Mouse (Mus musculus): ENCODE measurements at regions not wholly inside any gene's neighbourhood (a gene's known extent, or its start where the extent isn't known, plus 50 kb on each side); places are given as distances from the start of the nearest gene placed in this dataset.

- WGBS: 21% methylated on average over 13 of the region's 13 CpGs
- H3K4me3 ChIP-seq: no peak overlapping the region
- H3K27ac ChIP-seq (replicated peaks): no peak overlapping the region
- no peak overlapping the region for H3K4me2 ChIP-seq (replicated peaks)
- H3K36me3 ChIP-seq: no peaks in the 10 kb centered on the region
- ATAC-seq (replicated peaks): no peak
- H3K9ac ChIP-seq (replicated peaks): no peak overlapping the region
- no peaks in the 10 kb centered on the region for H3K9me3 ChIP-seq
- no peaks in the 10 kb centered on the region for H3K27me3 ChIP-seq
- H3K4me1 ChIP-seq: no peaks in the 10 kb centered on the region
These were observed 86.9 kb downstream of the Inhbb start for GRCm38 (mm10) chr1:119335171-119335570.

GRCm38 (mm10) chr1:119330751-119331326 lies 91.2 kb downstream of the Inhbb start:
- Histone ChIP-seq H3K4me2 (replicated peaks) (no peak overlapping the region), H3K27ac (replicated peaks) (peak overlapping the region; percentile 94; the same call in 1 of the 2 replicates), H3K9ac (replicated peaks) (no peak overlapping the region), H3K36me3 (no peaks in the 10 kb centered on the region), H3K27me3 (no peaks in the 10 kb centered on the region), H3K4me1 (peaks cover 12% of the 10 kb centered on the region), H3K9me3 (no peaks in the 10 kb centered on the region), H3K4me3 (no peak overlapping the region)
- whole genome bisulfite sequencing: 68% methylated on average over 4 of the region's 4 CpGs
- ATAC-seq (replicated peaks): no peak

GRCm38 (mm10) chr1:119329693-119330434 lies 92.2 kb downstream of the Inhbb start:
- 14% methylated on average over 7 of the region's 7 CpGs for WGBS
- no peak overlapping the region for H3K4me2 ChIP-seq (replicated peaks)
- H3K27me3 ChIP-seq: no peaks in the 10 kb centered on the region
- ATAC-seq (replicated peaks): peak; percentile 71
- no peak overlapping the region for H3K9ac ChIP-seq (replicated peaks)
- peak overlapping the region; percentile 94 for H3K27ac ChIP-seq (replicated peaks)
- H3K4me1 ChIP-seq: peaks cover 12% of the 10 kb centered on the region
- no peak overlapping the region for H3K4me3 ChIP-seq
- H3K36me3 ChIP-seq: no peaks in the 10 kb centered on the region
- no peaks in the 10 kb centered on the region for H3K9me3 ChIP-seq

GRCm38 (mm10) chr1:119328921-119329692 lies 92.9 kb downstream of the Inhbb start:
- Histone ChIP-seq H3K27me3 (no peaks in the 10 kb centered on the region), H3K9me3 (no peaks in the 10 kb centered on the region), H3K4me3 (no peak overlapping the region), H3K9ac (replicated peaks) (no peak overlapping the region; the same call in 1 of the 2 replicates), H3K4me1 (peaks cover 12% of the 10 kb centered on the region), H3K27ac (replicated peaks) (peak overlapping the region; percentile 94), H3K4me2 (replicated peaks) (0 out of 2 replicates have a peak overlapping the region, but pooled peaks have one; percentile 22), H3K36me3 (no peaks in the 10 kb centered on the region)
- WGBS: 3% methylated on average over 15 of the region's 15 CpGs
- ATAC-seq (replicated peaks): peak; percentile 90

- no peak for ATAC-seq (replicated peaks)
- H3K36me3 ChIP-seq: no peaks in the 10 kb centered on the region
- no peaks in the 10 kb centered on the region for H3K27me3 ChIP-seq
- 64% methylated on average over 8 of the region's 8 CpGs for WGBS
- H3K9me3 ChIP-seq: no peaks in the 10 kb centered on the region
- no peak overlapping the region for H3K27ac ChIP-seq (replicated peaks)
- H3K9ac ChIP-seq (replicated peaks): no peak overlapping the region
- peaks cover 7% of the 10 kb centered on the region for H3K4me1 ChIP-seq
- H3K4me3 ChIP-seq: no peak overlapping the region
- no peak overlapping the region for H3K4me2 ChIP-seq (replicated peaks)
These were observed 97.5 kb downstream of the Inhbb start for GRCm38 (mm10) chr1:119324551-119324950.

- no peak overlapping the region for H3K9ac ChIP-seq (replicated peaks)
- no peak overlapping the region for H3K4me3 ChIP-seq
- no peak for ATAC-seq (replicated peaks)
- no peaks in the 10 kb centered on the region for H3K27me3 ChIP-seq
- 82% methylated on average over 10 of the region's 10 CpGs for WGBS
- H3K36me3 ChIP-seq: no peaks in the 10 kb centered on the region
- no peak overlapping the region for H3K27ac ChIP-seq (replicated peaks)
- no peaks in the 10 kb centered on the region for H3K9me3 ChIP-seq
- H3K4me2 ChIP-seq (replicated peaks): no peak overlapping the region
- H3K4me1 ChIP-seq: no peaks in the 10 kb centered on the region
These were observed 99.6 kb downstream of the Inhbb start for GRCm38 (mm10) chr1:119322279-119322995.

DNA sequence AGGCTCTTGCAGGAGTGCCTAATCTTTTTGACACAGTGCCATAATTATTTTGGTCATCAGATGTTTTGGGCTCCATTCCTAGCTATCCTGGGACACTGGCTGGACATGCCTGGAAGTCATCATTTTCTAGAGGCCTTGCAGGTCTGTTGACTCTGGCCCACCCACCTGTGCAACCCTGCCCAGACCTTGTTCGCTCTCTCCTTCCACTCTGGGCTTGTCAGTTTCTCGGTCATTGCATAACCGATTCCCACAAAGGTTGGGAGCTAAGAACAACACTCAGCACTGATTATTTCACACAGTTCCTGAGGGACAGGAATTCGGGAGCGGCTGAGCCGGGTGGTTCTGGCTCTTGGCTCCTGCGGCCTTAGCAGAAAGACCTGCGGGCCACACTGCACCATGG lies 100.2 kb downstream of the Inhbb start:
- Histone ChIP-seq H3K4me3 (no peak overlapping the region), H3K9ac (replicated peaks) (no peak overlapping the region), H3K9me3 (no peaks in the 10 kb centered on the region)

GRCm38 (mm10) chr1:119317006-119317405 lies 105.0 kb downstream of the Inhbb start:
- Histone ChIP-seq H3K4me2 (replicated peaks) (no peak overlapping the region), H3K36me3 (no peaks in the 10 kb centered on the region), H3K9ac (replicated peaks) (no peak overlapping the region), H3K9me3 (no peaks in the 10 kb centered on the region), H3K27me3 (no peaks in the 10 kb centered on the region), H3K4me1 (no peaks in the 10 kb centered on the region), H3K4me3 (no peak overlapping the region), H3K27ac (replicated peaks) (no peak overlapping the region)
- WGBS: 86% methylated on average over 4 of the region's 4 CpGs
- no peak for ATAC-seq (replicated peaks)

More for the DNA sequence above, 100.2 kb downstream of the Inhbb start:
- no peaks in the 10 kb centered on the region for H3K27me3 ChIP-seq
- ATAC-seq (replicated peaks): no peak
- no peak overlapping the region for H3K27ac ChIP-seq (replicated peaks)
- H3K4me2 ChIP-seq (replicated peaks): no peak overlapping the region
- 91% methylated on average over 8 of the region's 8 CpGs for WGBS
- no peaks in the 10 kb centered on the region for H3K36me3 ChIP-seq
- H3K4me1 ChIP-seq: no peaks in the 10 kb centered on the region

GRCm38 (mm10) chr1:119308719-119309365 lies 113.2 kb downstream of the Inhbb start:
- Histone ChIP-seq H3K9ac (replicated peaks) (no peak overlapping the region), H3K4me1 (peaks cover 5% of the 10 kb centered on the region; the same call in 1 of the 2 replicates), H3K9me3 (no peaks in the 10 kb centered on the region), H3K4me2 (replicated peaks) (no peak overlapping the region), H3K27me3 (no peaks in the 10 kb centered on the region), H3K4me3 (no peak overlapping the region), H3K27ac (replicated peaks) (no peak overlapping the region), H3K36me3 (no peaks in the 10 kb centered on the region)
- ATAC-seq (replicated peaks): peak; percentile 48; the same call in 1 of the 2 replicates
- WGBS: 66% methylated on average over 9 of the region's 9 CpGs

GRCm38 (mm10) chr1:119305315-119305976 lies 116.6 kb downstream of the Inhbb start:
- H3K4me3 ChIP-seq: no peak overlapping the region
- H3K4me1 ChIP-seq: peaks cover 5% of the 10 kb centered on the region; the same call in 1 of the 2 replicates
- 4% methylated on average over 13 of the region's 13 CpGs for WGBS
- no peak overlapping the region for H3K9ac ChIP-seq (replicated peaks)
- no peaks in the 10 kb centered on the region for H3K36me3 ChIP-seq
- H3K4me2 ChIP-seq (replicated peaks): no peak overlapping the region
- no peaks in the 10 kb centered on the region for H3K9me3 ChIP-seq
- H3K27me3 ChIP-seq: no peaks in the 10 kb centered on the region
- peak; percentile 36; the same call in 1 of the 2 replicates for ATAC-seq (replicated peaks)
- H3K27ac ChIP-seq (replicated peaks): no peak overlapping the region

GRCm38 (mm10) chr1:119304470-119304980 lies 117.5 kb downstream of the Inhbb start:
- Histone ChIP-seq H3K4me3 (no peak overlapping the region), H3K4me1 (peaks cover 5% of the 10 kb centered on the region; the same call in 1 of the 2 replicates), H3K9me3 (no peaks in the 10 kb centered on the region), H3K9ac (replicated peaks) (no peak overlapping the region), H3K27ac (replicated peaks) (no peak overlapping the region), H3K36me3 (no peaks in the 10 kb centered on the region), H3K27me3 (no peaks in the 10 kb centered on the region), H3K4me2 (replicated peaks) (no peak overlapping the region)
- 30% methylated on average over 9 of the region's 9 CpGs for WGBS
- peak; percentile 29; the same call in 1 of the 2 replicates for ATAC-seq (replicated peaks)

All from forebrain, embryonic 15.5 days (tissue).